Mouse (Mus musculus): ENCODE measurements at regions not wholly inside any gene's neighbourhood (a gene's known extent, or its start where the extent isn't known, plus 50 kb on each side); places are given as distances from the start of the nearest gene placed in this dataset.

GRCm38 (mm10) chr3:6532366-6532765, 87.9 kb downstream of the 1700008P02Rik start:
- no peaks in the 10 kb centered on the region for H3K27me3 ChIP-seq (ENCODE audit: control insufficient read depth, insufficient read depth, low read length)
- no peak overlapping the region for H3K4me3 ChIP-seq (replicated peaks; ENCODE audit: insufficient read depth, low read depth, low read length)
- H3K27ac ChIP-seq (ENCODE audit: insufficient read depth, low read length): no peak overlapping the region
- WGBS: 49% methylated on average over 2 of the region's 2 CpGs
- H3K4me1 ChIP-seq (ENCODE audit: control insufficient read depth, insufficient read depth, low read length): no peaks in the 10 kb centered on the region
- TF ChIP-seq CTCF (IDR thresholded peaks at IDR 0.05; ENCODE audit: borderline replicate concordance, insufficient read depth, low read depth, low read length) (no peak), POLR2A (IDR thresholded peaks at IDR 0.05; ENCODE audit: borderline replicate concordance, insufficient read depth, low read length) (no peak)
- no peak for DNase-seq

- Histone ChIP-seq H3K4me3 (replicated peaks; ENCODE audit: insufficient read depth, low read depth, low read length) (no peak overlapping the region), H3K4me1 (ENCODE audit: control insufficient read depth, insufficient read depth, low read length) (no peaks in the 10 kb centered on the region), H3K27ac (ENCODE audit: insufficient read depth, low read length) (no peak overlapping the region), H3K27me3 (ENCODE audit: control insufficient read depth, insufficient read depth, low read length) (no peaks in the 10 kb centered on the region)
- no peak for TF ChIP-seq POLR2A (IDR thresholded peaks at IDR 0.05; ENCODE audit: borderline replicate concordance, insufficient read depth, low read length)
- TF ChIP-seq CTCF (IDR thresholded peaks at IDR 0.05; ENCODE audit: borderline replicate concordance, insufficient read depth, low read depth, low read length): no peak
- WGBS: 88% methylated on average over 3 of the region's 3 CpGs
- DNase-seq: no peak
Observed at GRCm38 (mm10) chr3:6525987-6526386, 94.3 kb downstream of the 1700008P02Rik start.

GRCm38 (mm10) chr3:6525173-6525572, 95.1 kb downstream of the 1700008P02Rik start:
- TF ChIP-seq CTCF (IDR thresholded peaks at IDR 0.05; ENCODE audit: borderline replicate concordance, insufficient read depth, low read depth, low read length): no peak
- no peak for TF ChIP-seq POLR2A (IDR thresholded peaks at IDR 0.05; ENCODE audit: borderline replicate concordance, insufficient read depth, low read length)
- DNase-seq: no peak
- Histone ChIP-seq H3K27me3 (ENCODE audit: control insufficient read depth, insufficient read depth, low read length) (no peaks in the 10 kb centered on the region), H3K4me1 (ENCODE audit: control insufficient read depth, insufficient read depth, low read length) (no peaks in the 10 kb centered on the region), H3K4me3 (replicated peaks; ENCODE audit: insufficient read depth, low read depth, low read length) (no peak overlapping the region), H3K27ac (ENCODE audit: insufficient read depth, low read length) (no peak overlapping the region)
- 89% methylated on average over 1 of the region's 1 CpGs for WGBS

GRCm38 (mm10) chr3:6511351-6511750, 108.9 kb downstream of the 1700008P02Rik start:
- no peak for DNase-seq
- TF ChIP-seq POLR2A (IDR thresholded peaks at IDR 0.05; ENCODE audit: borderline replicate concordance, insufficient read depth, low read length) (no peak), CTCF (IDR thresholded peaks at IDR 0.05; ENCODE audit: borderline replicate concordance, insufficient read depth, low read depth, low read length) (no peak)
- Histone ChIP-seq H3K4me3 (replicated peaks; ENCODE audit: insufficient read depth, low read depth, low read length) (no peak overlapping the region), H3K27ac (ENCODE audit: insufficient read depth, low read length) (no peak overlapping the region), H3K4me1 (ENCODE audit: control insufficient read depth, insufficient read depth, low read length) (no peaks in the 10 kb centered on the region), H3K27me3 (ENCODE audit: control insufficient read depth, insufficient read depth, low read length) (no peaks in the 10 kb centered on the region)
- WGBS: 33% methylated on average over 6 of the region's 6 CpGs

GRCm38 (mm10) chr3:6504136-6504535, 116.1 kb downstream of the 1700008P02Rik start:
- Histone ChIP-seq H3K4me3 (replicated peaks; ENCODE audit: insufficient read depth, low read depth, low read length) (no peak overlapping the region), H3K27ac (ENCODE audit: insufficient read depth, low read length) (no peak overlapping the region), H3K27me3 (ENCODE audit: control insufficient read depth, insufficient read depth, low read length) (no peaks in the 10 kb centered on the region), H3K4me1 (ENCODE audit: control insufficient read depth, insufficient read depth, low read length) (no peaks in the 10 kb centered on the region)
- no peak for TF ChIP-seq POLR2A (IDR thresholded peaks at IDR 0.05; ENCODE audit: borderline replicate concordance, insufficient read depth, low read length)
- DNase-seq: no peak
- 100% methylated on average over 1 of the region's 1 CpGs for WGBS

- no peaks in the 10 kb centered on the region for H3K4me1 ChIP-seq (ENCODE audit: control insufficient read depth, insufficient read depth, low read length)
- 9% methylated on average over 3 of the region's 3 CpGs for WGBS
- H3K27me3 ChIP-seq (ENCODE audit: control insufficient read depth, insufficient read depth, low read length): no peaks in the 10 kb centered on the region
- H3K27ac ChIP-seq (ENCODE audit: insufficient read depth, low read length): no peak overlapping the region
- DNase-seq: peak in 1 of 2 experiments; percentile 24
- no peak for TF ChIP-seq CTCF (IDR thresholded peaks at IDR 0.05; ENCODE audit: borderline replicate concordance, insufficient read depth, low read depth, low read length)
- no peak for TF ChIP-seq POLR2A (IDR thresholded peaks at IDR 0.05; ENCODE audit: borderline replicate concordance, insufficient read depth, low read length)
- no peak overlapping the region for H3K4me3 ChIP-seq (replicated peaks; ENCODE audit: insufficient read depth, low read depth, low read length)
Observed at GRCm38 (mm10) chr3:6484041-6484440, 136.2 kb downstream of the 1700008P02Rik start.

- WGBS: 88% methylated on average over 1 of the region's 1 CpGs
- Histone ChIP-seq H3K4me1 (ENCODE audit: control insufficient read depth, insufficient read depth, low read length) (no peaks in the 10 kb centered on the region), H3K27me3 (ENCODE audit: control insufficient read depth, insufficient read depth, low read length) (no peaks in the 10 kb centered on the region), H3K27ac (ENCODE audit: insufficient read depth, low read length) (no peak overlapping the region), H3K4me3 (replicated peaks; ENCODE audit: insufficient read depth, low read depth, low read length) (no peak overlapping the region)
- TF ChIP-seq POLR2A (IDR thresholded peaks at IDR 0.05; ENCODE audit: borderline replicate concordance, insufficient read depth, low read length): no peak
- TF ChIP-seq CTCF (IDR thresholded peaks at IDR 0.05; ENCODE audit: borderline replicate concordance, insufficient read depth, low read depth, low read length): no peak
- no peak for DNase-seq
Observed at GRCm38 (mm10) chr3:6481610-6482009, 138.6 kb downstream of the 1700008P02Rik start.

Data from cerebellum, adult 2 months (tissue).